Mouse (Mus musculus) left cerebral cortex, postnatal 14 days (tissue): Measurements from ENCODE around the gene Trmt10c. TPM values are rescaled to one million over a fixed set of nuclear protein-coding genes. Genes with fewer than 3 reads are reported as not detected.

Experiments used
- microRNA-seq, 2 experiments: library from miRNA; unstranded; fragments of <30 nt; microRNA quantifications; one replicate each; pipeline ENCODE4 v1.2.0; 2022
- total RNA-seq, 2 experiments: library from RNA; stranded (reverse); gene quantifications; 2 replicates each; pipeline ENCODE4 v1.2.3; 2021

The Trmt10c gene
- total RNA-seq, 2 experiments from 2014 or later, result 8.2 to 9.1 TPM

Small RNA genes within 50 kb of the gene (microRNA-seq; reads per million reads assigned to microRNA genes)
- 0 reads per million in 2 experiments for gene Gm24047

Other genes with a start within 250 kb of the Trmt10c start
- 1 to 10 TPM; 3.1 to 3.5 TPM for gene Nfkbiz, start 198.9 kb downstream of the Trmt10c start, total RNA-seq
- gene Nxpe3, start 142.5 kb downstream of the Trmt10c start, total RNA-seq, result 1 to 10 TPM; 7.3 to 7.5 TPM
- 1 to 10 TPM; 9.1 to 10.0 TPM for gene Cep97, start 103.0 kb downstream of the Trmt10c start, total RNA-seq
- 100 to 1,000 TPM; 333 to 350 TPM for gene Rpl24, start 71.5 kb downstream of the Trmt10c start, total RNA-seq
- gene Zbtb11, start 63.9 kb downstream of the Trmt10c start, total RNA-seq, result 10 to 100 TPM; 36.4 to 36.7 TPM
- 100 to 1,000 TPM; 132 to 141 TPM for gene Pcnp, start 8.1 kb downstream of the Trmt10c start, total RNA-seq
- gene Senp7, start 10.5 kb upstream of the Trmt10c start, total RNA-seq, result 10 to 100 TPM; 39.5 to 41.1 TPM
- gene Impg2, start 166.5 kb upstream of the Trmt10c start, total RNA-seq, result under 1 TPM; 0.44 to 0.88 TPM